Mouse (Mus musculus) forebrain, embryonic 15.5 days (tissue): Measurements from ENCODE around the gene Acap2. TPM values are rescaled to one million over a fixed set of nuclear protein-coding genes. Genes with fewer than 3 reads are reported as not detected.

Source experiments
- ATAC-seq: fragments of 200-750 bp; cut with Nextera tagmentation; replicated peaks from 2 replicates; pipeline ENCODE4 v1.8.0; 2017; ENCODE audit warnings: mild to moderate bottlenecking, moderate TSS enrichment, moderate library complexity
- H3K27ac ChIP-seq: fragments of 300-500 bp; sonication (generic); replicated peaks from 2 replicates; pipeline ENCODE4 v1.5.1; 2015; ENCODE audit warnings: mild to moderate bottlenecking, inconsistent platforms
- H3K27me3 ChIP-seq: fragments of 300-500 bp; sonication (generic); 2 replicates; pipeline ENCODE4 v1.6.1; 2015; ENCODE audit warnings: inconsistent platforms
- H3K36me3 ChIP-seq: fragments of 300-500 bp; sonication (generic); 2 replicates; pipeline ENCODE4 v1.6.1; 2015; ENCODE audit warnings: mild to moderate bottlenecking, inconsistent platforms
- H3K4me1 ChIP-seq: fragments of 300-500 bp; sonication (generic); 2 replicates; pipeline ENCODE4 v1.6.1; 2015; ENCODE audit warnings: inconsistent platforms
- H3K4me2 ChIP-seq: fragments of 300-500 bp; sonication (generic); replicated peaks from 2 replicates; pipeline ENCODE4 v1.6.1; 2015; ENCODE audit warnings: mild to moderate bottlenecking, inconsistent platforms
- H3K4me3 ChIP-seq: fragments of 300-500 bp; sonication (generic); 2 replicates; pipeline ENCODE4 v1.5.1; 2015; ENCODE audit warnings: mild to moderate bottlenecking, inconsistent platforms
- H3K9ac ChIP-seq: fragments of 300-500 bp; sonication (generic); replicated peaks from 2 replicates; pipeline ENCODE4 v1.6.1; 2015; ENCODE audit warnings: mild to moderate bottlenecking, inconsistent platforms
- H3K9me3 ChIP-seq: fragments of 300-500 bp; sonication (generic); 2 replicates; pipeline ENCODE4 v1.6.1; 2016; ENCODE audit warnings: inconsistent platforms
- WGBS: fragments of 180-500 bp; shearing (Covaris S2); methylation state at CpG from one replicate; pipeline ENCODE4 v1.1.7; 2015; ENCODE audit warnings: mixed read lengths; 5-methylcytosine and 5-hydroxymethylcytosine counted together
- polyA plus RNA-seq: library from polyadenylated mRNA; unstranded; fragments of >200 nt; fragmentation: Nextera tagmentation; extraction: Ambion mirVana; gene quantifications from 2 replicates; pipeline ENCODE4 v1.2.1, GENCODE M21; 2015

Gene Acap2
- polyA plus RNA-seq, 1 experiment from 2014 or later: 14.0 TPM

DNA sequence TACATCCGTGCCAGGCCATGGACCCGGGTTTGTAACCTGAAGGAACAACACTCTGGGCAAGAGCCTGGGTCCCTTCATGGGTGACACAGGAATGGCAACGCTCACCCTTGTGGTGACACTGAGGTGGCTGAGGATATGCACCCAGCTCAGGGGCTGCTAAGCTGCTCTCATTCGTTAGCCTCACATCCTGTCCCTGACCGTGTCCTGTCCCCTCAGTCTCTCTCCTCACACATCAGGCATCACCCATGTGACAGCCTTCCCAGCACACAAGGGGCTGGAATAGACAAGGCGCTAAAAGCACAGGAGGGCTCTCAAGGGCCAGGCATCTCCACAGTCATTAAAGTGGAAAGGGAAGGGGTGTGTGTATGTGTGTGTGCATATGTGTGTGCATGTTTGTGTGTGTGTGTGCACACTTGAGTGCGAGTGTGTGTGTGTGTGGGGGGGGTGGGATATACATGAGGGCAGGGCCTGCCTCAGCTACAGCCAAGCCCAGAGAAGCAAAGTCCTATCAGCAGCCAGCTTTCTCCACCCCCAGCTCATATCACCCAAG is 148.8 kb downstream of the Acap2 start:
- Histone ChIP-seq H3K9me3 (no peaks in the 10 kb centered on the region), H3K4me1 (peaks cover 4% of the 10 kb centered on the region; the same call in 1 of the 2 replicates), H3K36me3 (no peaks in the 10 kb centered on the region), H3K4me2 (no peak overlapping the region), H3K27ac (no peak overlapping the region), H3K27me3 (no peaks in the 10 kb centered on the region), H3K9ac (no peak overlapping the region), H3K4me3 (no peak overlapping the region)
- ATAC-seq: no peak
- WGBS: 80% methylated on average over 7 of the region's 7 CpGs

DNA sequence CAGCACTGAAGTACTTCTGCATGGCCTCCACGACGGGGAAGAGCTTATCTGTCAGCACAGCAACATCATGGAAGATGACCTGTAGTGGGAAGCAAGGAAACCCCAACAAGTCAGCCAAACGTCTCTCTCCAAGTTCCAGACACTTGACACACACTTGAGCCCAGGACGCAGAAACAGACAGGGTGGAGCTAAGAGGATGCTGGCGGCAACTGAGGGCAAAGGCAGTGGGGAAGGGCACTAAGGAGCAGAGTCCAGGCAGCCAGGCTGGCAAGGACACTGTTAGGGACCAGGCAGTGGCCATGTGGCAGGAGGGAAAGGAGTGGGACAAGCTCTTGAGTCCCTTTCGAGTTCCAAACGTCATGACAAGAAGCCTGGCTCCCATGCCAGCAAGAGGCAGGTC is 150.3 kb downstream of the Acap2 start:
- 88% methylated on average over 7 of the region's 7 CpGs for WGBS
- Histone ChIP-seq H3K27me3 (no peaks in the 10 kb centered on the region), H3K4me3 (no peak overlapping the region), H3K9me3 (no peaks in the 10 kb centered on the region), H3K4me2 (no peak overlapping the region), H3K36me3 (no peaks in the 10 kb centered on the region), H3K4me1 (peaks cover 4% of the 10 kb centered on the region; the same call in 1 of the 2 replicates), H3K27ac (no peak overlapping the region), H3K9ac (no peak overlapping the region)
- no peak for ATAC-seq

DNA sequence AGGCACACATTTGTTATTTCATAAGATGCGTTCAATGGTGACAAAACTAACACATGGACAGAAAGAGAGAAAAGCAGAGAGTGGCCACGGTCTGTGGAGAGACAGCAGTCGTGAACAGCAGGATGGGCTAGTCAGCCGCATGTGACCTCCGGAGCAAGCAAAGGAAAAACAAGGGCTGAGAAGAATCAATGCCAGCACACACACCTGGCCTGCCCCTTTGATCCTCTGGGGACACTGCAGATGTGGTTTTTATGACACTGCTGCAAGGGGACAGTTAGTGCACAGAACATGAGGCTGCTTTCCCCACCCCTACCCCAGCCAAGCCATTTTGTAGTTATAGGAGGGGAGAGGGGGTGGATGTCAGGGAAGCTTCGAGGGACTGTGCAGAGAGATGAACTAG is 152.9 kb downstream of the Acap2 start:
- Histone ChIP-seq H3K27ac (no peak overlapping the region), H3K9me3 (no peaks in the 10 kb centered on the region), H3K36me3 (no peaks in the 10 kb centered on the region), H3K27me3 (no peaks in the 10 kb centered on the region), H3K4me1 (peaks cover 4% of the 10 kb centered on the region; the same call in 1 of the 2 replicates), H3K9ac (no peak overlapping the region), H3K4me3 (no peak overlapping the region), H3K4me2 (no peak overlapping the region)
- no peak for ATAC-seq
- WGBS: 91% methylated on average over 6 of the region's 6 CpGs

DNA sequence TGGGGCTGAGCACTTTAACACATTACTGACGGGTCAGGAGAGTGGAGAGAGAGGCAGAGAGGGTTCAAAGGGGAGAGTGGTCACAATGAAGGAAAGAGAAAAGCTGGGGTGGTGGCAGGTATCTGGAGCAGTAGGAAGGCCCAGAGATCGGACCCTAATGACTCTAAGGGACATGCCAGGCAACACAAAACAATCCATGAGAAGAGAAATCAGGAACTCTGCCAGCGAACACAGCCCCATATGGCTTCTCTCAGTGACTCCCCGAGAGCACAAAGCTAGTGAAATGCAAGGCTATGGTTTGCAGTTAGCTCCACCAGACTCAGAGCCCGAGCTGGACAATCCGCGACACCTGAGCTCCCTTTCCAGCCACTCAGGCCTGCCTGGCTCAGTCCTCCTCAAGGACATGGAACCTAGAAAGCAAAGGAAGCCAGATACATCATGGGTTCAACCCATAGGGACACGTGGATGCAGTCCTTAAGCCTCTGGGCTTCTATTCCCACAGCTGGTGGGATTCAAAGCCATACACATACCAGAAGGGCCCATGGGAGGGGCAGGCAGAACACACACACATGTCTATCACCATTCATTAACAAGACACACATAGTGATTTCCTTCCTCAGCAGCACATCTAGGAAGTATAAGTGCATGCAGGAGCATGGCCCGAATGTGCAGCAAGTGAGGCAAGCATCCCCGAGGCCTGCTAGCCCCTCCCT is 153.7 kb downstream of the Acap2 start:
- no peaks in the 10 kb centered on the region for H3K9me3 ChIP-seq
- H3K9ac ChIP-seq: no peak overlapping the region
- 69% methylated on average over 10 of the region's 10 CpGs for WGBS
- H3K4me3 ChIP-seq: no peak overlapping the region
- H3K27me3 ChIP-seq: no peaks in the 10 kb centered on the region
- no peak overlapping the region for H3K27ac ChIP-seq
- H3K4me1 ChIP-seq: peaks cover 4% of the 10 kb centered on the region; the same call in 1 of the 2 replicates
- no peaks in the 10 kb centered on the region for H3K36me3 ChIP-seq
- ATAC-seq: no peak
- no peak overlapping the region for H3K4me2 ChIP-seq

DNA sequence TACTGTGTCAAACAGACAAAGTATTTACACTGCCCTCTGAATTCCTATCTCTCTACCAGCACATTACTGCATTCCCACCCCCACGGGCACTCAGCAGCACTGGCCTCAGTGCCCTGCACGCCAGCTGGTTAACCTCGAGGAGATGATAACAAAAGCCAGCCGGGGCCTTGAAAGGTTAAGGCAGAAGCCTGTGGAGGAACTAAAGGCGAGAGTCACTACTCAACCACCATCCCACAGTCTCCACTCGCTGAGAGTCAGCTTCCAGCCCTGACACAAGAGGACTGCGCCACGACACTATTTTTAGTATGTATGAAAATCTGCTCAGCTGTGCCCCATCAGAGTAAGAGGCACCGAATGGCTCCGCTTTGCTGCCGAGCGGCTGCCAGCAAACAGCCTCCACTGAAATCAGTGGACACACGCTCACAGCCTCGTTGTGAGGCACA is 154.8 kb downstream of the Acap2 start:
- H3K27ac ChIP-seq: no peak overlapping the region
- no peak for ATAC-seq
- H3K27me3 ChIP-seq: no peaks in the 10 kb centered on the region
- 81% methylated on average over 14 of the region's 14 CpGs for WGBS
- peaks cover 4% of the 10 kb centered on the region; the same call in 1 of the 2 replicates for H3K4me1 ChIP-seq
- no peak overlapping the region for H3K4me3 ChIP-seq
- H3K9ac ChIP-seq: no peak overlapping the region
- no peaks in the 10 kb centered on the region for H3K36me3 ChIP-seq
- H3K4me2 ChIP-seq: no peak overlapping the region
- H3K9me3 ChIP-seq: no peaks in the 10 kb centered on the region

DNA sequence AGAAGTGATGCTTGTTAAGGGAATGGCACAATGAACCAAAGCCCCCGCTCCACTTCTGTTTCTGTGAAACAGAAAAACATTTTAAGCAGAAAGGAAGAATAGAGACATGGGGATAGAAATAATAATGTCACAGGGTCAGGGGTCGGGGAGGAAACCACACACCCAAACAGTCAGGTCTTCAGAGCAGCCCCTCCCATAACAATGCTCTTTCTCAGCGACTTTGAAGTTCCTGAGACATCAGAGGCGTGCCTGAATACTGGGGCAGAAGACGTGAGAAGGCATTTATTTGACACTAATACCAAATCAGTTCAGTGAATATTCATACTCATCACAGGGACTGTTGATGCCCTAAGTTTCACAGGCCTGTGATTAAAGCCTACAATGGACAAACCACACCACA is 155.8 kb downstream of the Acap2 start:
- ATAC-seq: no peak
- Histone ChIP-seq H3K4me3 (no peak overlapping the region), H3K27ac (no peak overlapping the region), H3K4me1 (peaks cover 8% of the 10 kb centered on the region; the same call in 1 of the 2 replicates), H3K9me3 (no peaks in the 10 kb centered on the region), H3K36me3 (no peaks in the 10 kb centered on the region), H3K4me2 (no peak overlapping the region), H3K27me3 (no peaks in the 10 kb centered on the region), H3K9ac (no peak overlapping the region)
- 66% methylated on average over 5 of the region's 5 CpGs for WGBS

DNA sequence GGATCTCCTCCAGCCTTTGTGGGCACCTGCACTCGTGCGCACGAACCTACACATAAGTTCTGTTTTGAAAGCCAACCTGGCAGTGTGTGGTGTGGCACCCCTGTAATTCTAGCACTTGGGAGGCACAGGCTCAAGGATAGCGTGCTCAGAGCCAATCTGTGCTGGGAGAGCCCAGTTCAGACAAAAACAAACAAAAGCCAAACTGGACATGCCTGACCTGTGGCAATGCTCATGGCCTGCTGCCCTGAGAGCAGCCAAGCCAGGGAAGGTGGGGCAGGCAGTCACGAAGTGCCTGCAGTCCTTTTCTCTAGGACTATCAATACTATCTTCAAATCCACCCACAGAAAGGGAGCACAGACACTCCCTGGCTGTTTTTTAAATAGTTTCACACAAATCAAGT is 157.9 kb downstream of the Acap2 start:
- Histone ChIP-seq H3K9ac (no peak overlapping the region), H3K27ac (no peak overlapping the region), H3K4me1 (peaks cover 11% of the 10 kb centered on the region; the same call in 1 of the 2 replicates), H3K9me3 (no peaks in the 10 kb centered on the region), H3K36me3 (no peaks in the 10 kb centered on the region), H3K4me3 (no peak overlapping the region), H3K27me3 (no peaks in the 10 kb centered on the region), H3K4me2 (no peak overlapping the region)
- WGBS: 96% methylated on average over 5 of the region's 5 CpGs
- ATAC-seq: no peak

Other genes with a start within 250 kb of the Acap2 start
- gene Xxylt1, start 119.8 kb downstream of the Acap2 start, polyA plus RNA-seq: 8.9 and 10.0 TPM in 2 replicates
- 84.3 and 89.5 TPM in 2 replicates for gene Ppp1r2, start 74.0 kb upstream of the Acap2 start, polyA plus RNA-seq
- 56.2 and 60.7 TPM in 2 replicates for gene Apod, start 113.6 kb upstream of the Acap2 start, polyA plus RNA-seq
- gene Bdh1, start 221.0 kb upstream of the Acap2 start, polyA plus RNA-seq: 132 and 144 TPM in 2 replicates